Mouse (Mus musculus) frontal cortex, adult 2 months (tissue): ENCODE measurements at regions not wholly inside any gene's neighbourhood (a gene's known extent, or its start where the extent isn't known, plus 50 kb on each side); places are given as distances from the start of the nearest gene placed in this dataset.
A peak's percentile ranks its signal among the peaks of the same experiment; 100 is the strongest.

ENCODE experiments used
- DNase-seq, 2 experiments: peaks; one replicate each; pipeline ENCODE4 v3.0.0; 2022; ENCODE audit warnings: low spot score in 1 of 2; ENCODE audit errors: extremely low spot score in 1 of 2

DNA sequence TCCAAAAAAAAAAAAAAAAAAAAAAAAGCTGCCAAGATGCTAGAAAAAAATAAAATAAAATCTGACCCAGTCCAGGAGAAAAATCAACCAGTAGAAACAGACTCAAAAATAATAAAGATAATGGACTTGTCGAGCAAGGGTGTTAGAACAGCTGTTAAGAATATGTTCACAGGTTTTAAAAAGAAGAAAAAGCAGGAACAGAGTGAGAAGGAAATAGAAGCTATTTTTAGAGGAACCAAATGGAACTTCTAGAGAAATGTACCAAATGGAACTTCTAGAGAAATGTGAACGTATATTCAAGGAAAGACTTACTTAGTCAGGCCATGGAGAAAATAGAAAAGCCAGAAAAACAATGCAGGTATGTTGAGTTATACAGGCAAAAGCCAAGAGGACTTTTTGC lies 662.4 kb upstream of the Jmjd1c start:
- DNase-seq, result peak in 1 of 2 experiments; percentile 30

DNA sequence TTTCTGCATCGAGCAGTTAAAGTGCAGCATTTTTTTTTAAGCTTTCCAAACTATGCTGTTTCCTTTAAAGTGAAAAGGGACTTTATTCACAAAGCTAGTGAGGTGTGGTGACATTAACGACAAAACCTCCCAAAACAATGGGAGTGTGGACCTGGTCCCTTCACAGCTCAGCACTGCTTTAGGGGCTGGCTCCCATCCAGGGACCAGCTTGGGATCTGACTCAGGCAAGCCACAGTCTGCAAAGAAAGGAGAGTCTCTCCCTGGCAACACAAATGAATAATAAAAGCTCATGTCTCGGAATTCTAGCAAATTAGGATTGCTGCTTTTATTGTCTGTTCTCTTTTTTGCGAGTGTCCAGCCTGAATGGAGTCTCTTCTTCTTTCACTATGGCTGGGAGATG lies 625.2 kb upstream of the Jmjd1c start:
- peak in 1 of 2 experiments; percentile 21 for DNase-seq

DNA sequence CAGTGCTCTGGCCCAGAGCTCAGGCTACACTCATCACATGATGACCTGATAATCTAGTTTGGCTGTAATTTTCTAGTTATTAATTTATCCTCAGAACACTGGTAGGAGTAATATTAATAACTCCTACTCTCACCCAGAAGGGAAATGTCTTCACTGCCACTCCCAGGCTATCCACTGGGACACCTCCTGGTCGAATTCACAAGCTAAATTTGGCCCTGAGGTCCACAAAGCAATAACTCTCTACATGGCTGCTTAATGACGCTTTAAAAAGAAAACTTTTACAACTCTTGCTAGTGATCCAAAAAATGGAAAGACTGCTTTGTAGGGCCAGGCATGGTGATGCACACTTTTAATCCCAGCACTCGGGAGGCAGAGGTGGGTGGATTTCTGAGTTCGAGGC lies 623.9 kb upstream of the Jmjd1c start:
- no peak for DNase-seq

DNA sequence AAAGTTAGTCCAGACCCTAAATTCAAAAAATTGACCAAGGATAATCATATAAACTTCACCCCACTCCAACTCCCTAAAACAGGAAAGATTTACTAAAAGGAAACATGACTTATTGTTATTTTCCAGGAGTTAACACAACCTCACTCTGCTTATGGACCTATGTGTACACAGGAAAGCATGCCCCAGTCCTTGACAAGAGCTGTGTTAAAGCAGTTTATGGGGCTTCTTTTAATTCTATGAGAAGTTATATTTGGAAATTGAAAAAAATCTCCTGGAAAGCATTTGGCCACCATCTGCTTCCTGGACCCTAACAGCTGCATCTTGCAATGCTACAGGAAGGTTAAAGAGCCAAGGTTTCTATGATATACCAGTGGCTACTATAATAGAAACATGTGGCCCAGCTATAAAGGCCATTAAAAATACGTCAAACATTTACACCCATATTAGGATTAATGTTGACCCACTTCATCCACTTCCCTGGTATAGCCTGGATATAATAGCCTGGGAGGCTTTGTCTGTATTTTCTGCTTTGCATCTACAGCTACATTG lies 620.7 kb upstream of the Jmjd1c start:
- DNase-seq, result no peak

DNA sequence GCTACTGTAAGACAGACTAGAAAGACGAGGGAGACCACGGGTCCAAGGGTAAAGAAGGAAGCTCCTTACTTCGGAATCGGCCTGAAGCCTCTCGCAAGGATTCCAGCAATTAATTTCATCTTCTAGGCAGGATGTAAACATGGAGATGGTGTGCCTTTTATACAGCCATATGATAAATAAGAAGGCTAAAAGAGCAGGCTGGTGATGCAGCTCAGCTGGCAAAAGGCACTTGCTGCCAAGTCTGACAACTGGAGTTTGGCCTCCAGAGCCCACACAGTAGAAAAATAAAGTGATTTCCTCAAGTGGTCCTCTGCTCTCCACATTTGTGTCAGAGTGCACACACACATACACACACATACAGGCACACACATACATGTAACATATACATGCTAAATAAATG lies 605.1 kb upstream of the Jmjd1c start:
- DNase-seq, result no peak

DNA sequence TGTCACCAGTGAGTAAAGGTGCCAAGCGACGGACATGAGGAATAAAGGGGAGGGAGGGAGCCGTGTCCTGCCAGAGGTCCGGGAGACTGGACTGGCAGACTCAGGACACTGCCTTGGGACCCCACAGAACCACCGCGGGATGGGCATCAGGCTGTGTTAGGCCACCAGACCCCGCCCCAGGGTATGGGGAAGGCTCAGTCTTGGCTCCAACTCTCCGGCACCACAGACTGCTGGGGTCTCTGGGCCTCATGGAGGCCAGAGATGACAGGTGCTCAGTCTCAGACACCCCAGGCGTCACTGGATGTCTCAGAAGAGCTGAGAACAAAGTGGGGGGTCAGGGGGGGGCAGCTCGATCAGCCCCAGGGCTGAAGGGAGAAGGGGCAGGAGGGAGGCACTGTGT lies 604.1 kb upstream of the Jmjd1c start:
- no peak for DNase-seq

DNA sequence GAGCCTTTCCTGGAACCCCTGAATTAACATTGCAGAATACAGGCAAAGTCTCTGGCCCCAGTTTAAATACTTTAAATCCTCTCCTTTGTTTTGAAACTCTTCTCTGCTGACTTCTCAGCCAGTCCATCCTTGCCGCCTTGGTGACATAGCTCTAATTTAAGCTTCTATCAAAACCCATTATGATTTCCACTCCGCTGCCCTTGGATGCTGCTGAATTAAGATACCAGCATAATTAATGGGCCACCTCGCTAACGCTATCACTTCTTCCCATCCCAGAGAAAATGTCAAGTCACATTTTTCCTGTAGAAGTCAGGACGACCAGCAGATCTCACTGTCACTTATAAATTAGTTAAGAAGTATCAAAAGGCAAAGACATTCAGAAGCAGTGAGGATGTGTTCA lies 556.1 kb upstream of the Jmjd1c start:
- DNase-seq, result no peak

DNA sequence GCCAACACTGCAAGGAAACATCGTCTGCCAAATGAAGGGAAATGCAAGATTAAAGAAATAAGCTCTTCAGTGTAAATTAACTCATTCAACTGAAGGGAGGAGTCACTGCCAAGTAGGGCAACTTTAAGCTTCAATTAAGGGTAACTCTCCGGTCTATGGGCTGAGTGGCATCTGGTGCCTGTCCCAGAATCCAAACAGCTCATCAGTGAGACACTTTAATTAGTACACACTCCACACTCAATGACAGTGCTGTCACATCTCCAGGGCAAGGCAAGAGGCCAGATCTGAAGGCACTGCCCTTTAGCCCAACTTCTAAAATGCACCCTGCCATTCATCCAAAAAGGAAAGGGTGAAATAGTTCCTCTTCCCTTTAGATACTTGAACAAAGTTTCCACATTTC lies 549.3 kb upstream of the Jmjd1c start:
- peak in 1 of 2 experiments; percentile 5 for DNase-seq

DNA sequence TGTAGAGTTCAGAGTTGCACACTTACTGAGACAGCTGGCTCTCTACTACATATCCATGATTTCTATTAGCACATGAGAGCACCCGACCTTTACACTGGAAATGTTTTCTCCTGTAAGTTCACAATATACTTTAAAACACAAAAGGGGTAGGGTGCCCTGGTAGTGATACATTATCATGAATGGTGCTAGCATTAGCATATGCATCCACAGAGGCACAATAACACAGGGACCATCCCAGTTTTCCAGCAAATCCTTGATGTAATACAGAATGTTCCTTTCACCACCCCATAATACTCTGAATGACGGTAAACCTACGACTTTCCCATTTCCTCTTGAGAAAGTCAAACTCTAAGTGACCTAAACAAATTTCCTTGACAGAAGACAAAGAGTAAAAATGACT lies 548.3 kb upstream of the Jmjd1c start:
- no peak for DNase-seq

DNA sequence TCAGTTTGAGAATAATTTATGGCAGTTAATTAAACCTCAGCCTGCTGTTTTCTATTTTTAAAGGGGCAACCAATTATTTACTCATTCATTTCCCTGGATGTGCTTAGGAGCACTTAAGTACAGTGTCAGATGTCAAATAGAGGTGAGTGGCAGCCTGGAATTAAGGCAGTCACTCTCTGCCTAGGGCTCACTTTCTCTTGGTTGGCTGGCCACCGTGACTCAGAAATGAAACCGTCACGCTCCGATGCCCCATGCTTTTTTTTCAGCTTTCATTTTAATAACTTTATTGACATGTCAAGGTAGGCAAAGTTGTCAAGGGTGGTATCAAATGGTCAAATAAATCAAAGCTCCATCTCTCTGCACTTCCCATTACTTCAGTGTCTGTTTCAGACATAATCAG lies 547.9 kb upstream of the Jmjd1c start:
- DNase-seq, result no peak

DNA sequence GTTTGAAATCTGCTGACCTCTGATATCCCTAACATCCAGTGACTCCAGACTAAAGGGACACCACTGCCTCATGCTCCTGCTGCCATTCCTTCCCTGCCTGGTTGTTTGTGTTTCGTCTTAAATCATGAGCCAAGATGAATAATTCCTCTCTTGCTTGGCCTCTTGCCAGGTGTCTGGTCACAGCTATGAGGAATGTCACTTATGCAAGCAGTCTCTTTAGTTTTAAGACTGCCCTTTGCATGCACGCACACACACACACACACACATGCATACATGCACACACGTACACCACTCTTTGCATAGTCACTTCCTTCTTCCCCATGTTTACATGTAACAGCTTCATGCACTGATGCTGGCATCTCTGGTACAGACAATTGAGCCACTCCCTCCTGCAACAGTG lies 543.0 kb upstream of the Jmjd1c start:
- no peak for DNase-seq

DNA sequence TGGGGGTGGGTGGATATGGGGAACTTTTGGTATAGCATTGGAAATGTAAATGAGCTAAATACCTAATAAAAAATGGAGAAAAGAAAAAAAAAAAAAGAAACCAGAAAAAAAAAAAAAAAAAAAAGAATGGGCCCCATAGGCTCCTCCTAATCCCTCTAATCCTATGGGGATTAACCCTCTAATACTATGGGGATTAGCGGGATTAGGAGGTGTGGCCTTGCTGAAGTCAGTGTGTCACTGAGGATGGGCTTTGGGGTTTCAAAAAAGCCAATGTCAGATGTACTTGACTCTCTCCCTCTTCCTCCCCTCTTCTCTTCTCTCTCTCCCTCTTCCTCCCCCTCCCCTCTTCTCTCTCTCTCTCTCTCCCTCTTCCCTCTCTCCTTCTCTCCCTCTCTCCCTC lies 541.7 kb upstream of the Jmjd1c start:
- DNase-seq, result no peak

DNA sequence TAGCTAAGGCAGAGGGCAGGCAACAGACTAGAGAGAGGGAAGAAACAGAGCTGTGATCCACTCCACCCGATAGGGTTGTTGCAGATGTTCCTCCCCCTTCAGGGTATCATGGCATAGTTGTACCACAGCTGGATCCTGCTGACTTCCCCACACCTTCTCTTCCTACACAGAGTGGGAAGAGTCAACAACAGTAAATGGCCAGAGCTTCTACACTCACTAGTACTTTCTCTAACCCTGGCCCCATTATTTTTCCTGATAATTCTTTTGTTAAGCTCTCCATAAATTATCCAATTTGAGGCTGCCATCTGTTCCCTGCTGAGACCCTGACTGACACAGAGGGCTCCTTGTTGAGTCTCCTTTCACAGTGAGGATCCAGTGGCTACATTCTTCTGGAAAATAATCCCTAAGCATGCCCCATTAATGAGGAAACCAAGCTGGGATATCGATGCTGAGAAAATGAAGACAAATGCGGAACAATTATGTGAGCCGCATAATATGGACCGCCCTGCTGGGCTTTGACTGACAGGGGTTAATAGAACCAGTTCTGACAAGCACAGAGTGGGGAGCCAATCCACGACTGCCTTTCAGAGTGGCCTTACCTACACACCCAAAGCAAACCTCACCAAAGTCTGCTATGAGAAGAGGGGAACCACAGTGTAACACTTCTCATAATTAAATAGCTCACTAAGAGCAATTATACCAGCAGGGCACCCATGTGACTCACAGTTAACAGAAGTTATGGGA lies 537.7 kb upstream of the Jmjd1c start:
- no peak for DNase-seq

DNA sequence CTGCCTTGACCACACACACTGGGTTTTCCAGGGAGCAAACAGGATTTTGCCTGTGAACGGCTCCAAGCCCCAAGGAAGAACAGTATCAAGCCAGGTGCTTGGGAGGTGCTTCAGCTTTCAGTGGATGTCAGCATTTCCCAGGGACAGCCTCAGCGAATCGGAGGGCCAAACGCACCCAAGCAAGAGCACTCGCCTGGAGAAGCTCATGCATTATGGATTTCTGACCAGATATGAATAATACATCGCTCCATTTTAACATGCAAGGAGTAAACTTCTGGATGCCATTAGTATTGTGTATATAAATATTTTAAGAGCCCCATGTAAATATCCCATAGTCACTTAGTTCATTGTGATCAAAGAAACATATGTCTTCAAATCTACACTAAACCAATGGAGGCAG lies 530.6 kb upstream of the Jmjd1c start:
- DNase-seq, result no peak

DNA sequence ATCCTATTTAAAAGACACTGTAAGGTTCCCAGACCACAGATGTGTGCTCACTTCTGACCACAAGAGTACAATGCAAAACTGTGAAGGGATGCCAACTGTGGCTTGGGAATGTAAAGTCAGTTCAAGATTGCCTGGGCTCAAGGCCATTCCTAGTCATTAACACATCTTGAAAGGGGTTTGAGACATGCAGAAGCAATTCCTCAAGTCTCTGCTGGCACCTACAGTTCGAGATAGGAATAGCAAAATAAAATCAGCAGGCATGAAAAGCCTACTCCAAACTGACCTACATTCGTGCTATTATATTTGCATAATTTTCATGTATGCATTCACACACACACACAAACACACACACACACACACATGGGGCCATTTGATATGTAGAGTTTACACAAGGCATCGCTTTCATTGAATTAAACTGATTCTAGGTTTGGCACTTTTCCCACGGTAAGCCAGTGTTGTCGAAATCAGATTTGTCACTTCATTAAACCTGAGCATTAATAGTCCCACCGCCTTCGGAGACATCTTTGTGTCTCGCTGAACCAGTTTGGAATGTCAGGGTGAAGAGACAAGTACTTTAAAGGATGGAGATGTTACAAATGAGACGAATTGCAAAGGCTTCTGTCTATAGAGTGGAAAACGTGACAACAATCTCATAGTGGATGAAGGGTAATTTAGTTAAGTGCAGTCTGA lies 520.9 kb upstream of the Jmjd1c start:
- peak in 1 of 2 experiments; percentile 77 for DNase-seq

DNA sequence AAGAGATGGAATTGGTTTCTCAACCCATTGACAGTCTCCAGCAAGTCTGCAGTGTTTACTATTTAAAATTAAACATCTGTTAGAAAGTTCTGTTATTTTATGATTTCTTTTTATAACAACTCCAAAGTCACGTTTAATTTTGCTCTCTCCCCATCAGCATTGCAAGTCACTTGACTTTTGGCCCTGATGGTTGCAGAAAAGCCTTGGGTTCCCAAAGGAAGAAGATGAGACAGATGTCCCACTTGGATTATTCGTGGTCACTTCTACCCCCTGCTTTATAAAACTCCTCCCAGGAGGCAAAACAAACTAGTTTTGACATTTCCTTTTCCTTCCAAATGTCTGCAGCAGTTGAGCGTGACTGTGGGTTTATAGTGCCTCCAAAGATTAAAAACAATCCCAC lies 502.9 kb upstream of the Jmjd1c start:
- DNase-seq, result no peak

DNA sequence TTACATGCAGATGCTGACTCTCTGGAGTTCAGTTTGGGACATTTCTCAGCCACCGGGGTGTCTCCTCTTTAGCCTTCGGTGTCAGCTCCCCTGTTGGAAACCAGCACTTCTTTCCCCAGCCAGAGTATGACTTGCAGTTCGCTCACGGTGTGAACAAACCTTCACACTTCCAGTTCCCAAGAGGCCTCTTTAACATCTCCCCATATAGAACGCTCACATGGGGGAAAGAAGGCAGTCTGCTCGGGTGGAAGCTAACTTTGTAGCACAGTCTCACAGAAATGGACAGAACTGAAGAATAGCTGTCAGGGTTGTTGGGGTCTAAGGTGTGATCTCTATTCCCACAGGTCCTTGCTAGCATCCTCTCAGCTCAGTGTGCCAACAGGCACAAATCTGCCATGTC lies 502.4 kb upstream of the Jmjd1c start:
- DNase-seq, result no peak

DNA sequence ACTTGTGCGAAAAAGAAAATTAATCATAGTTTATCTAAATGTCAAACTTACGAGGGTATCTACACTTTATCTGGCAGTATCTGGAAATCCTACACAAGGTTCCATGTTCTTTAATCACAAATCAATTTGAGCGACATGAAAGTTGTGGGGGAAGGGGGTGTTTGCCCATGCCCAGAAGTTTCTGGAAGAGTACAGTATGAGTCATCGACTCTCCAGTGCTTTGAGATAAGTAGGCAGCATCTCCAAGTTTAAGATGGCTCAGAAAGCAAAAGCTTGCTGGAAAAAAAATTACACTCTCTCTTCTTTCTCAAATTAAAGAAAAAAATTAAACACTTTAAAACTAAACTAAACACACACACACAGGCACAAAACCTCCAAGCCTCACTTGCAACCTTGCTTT lies 498.0 kb upstream of the Jmjd1c start:
- peak in 1 of 2 experiments; percentile 75 for DNase-seq

DNA sequence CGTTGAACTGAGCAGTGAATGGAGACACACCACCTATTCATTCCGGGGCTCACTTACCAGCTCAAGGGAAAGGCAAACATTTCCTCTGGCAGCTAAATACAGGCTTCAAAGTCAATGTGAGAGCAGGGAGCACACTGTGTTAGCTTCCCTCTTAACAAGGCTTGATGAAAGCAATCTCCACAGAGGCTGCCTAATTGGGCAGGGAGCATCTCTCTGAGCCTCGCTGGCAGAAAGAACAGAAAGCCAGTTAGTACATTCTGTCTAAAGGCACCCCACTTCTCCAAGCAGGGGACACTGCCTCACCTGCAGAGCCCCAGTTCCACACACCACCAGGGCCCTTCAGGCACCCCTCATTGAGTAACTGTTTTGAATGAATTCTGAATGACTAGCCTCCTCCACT lies 488.8 kb upstream of the Jmjd1c start:
- DNase-seq, result no peak

DNA sequence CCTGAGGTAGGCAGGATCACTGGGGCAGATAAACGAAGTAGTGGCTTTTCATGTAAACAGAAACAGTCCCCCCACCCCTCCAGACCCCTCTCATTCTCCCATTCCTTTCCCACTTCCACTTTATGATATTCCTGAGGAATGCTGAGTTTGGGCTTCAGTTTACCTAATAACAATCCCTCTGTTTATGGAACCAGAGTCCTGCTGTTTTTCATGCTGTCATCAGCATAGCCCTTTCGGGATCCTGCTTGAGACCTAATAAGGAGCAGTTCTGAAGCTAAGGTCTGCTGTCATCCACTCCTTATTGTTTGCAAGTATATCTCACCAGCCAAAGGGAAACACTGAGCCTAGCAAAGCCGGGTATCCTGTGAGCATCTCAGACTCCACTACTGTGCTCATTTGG lies 479.6 kb upstream of the Jmjd1c start:
- DNase-seq, result no peak

DNA sequence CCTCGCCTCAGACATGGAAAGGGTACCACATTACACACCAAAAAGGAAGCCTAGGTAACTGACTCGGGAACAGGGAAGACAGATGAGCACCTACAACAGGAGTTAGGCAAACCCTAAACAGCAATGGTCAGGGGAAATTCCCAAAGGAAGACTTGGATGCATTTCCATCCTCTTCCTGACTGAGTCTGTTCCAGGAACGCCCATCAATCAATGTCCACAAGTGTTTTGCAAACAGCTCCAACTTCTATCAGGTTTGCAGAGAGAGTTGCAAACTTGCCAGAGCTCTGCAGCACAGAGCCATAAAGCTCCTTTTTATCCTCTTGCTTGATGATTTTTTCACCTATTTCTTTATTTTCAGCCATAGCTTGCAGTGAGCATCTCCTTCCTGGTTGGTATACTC lies 464.9 kb upstream of the Jmjd1c start:
- no peak for DNase-seq
